Mouse (Mus musculus) lung, adult 10 weeks (tissue): ENCODE measurements around the gene Trim30d. TPM values are rescaled to one million over a fixed set of nuclear protein-coding genes. Genes with fewer than 3 reads are reported as not detected.

Source experiments
- polyA plus RNA-seq: library from polyadenylated mRNA; stranded (reverse); fragments of 350-450 nt; fragmentation: Illumina TruSeq; extraction: RNeasy Lipid Tissue Mini Kit (QIAGEN cat#74804); gene quantifications from one replicate; pipeline ENCODE4 v1.2.3, GENCODE M21; 2014; ENCODE audit warnings: low read depth, low replicate concordance; ENCODE audit not compliant: insufficient read depth

Trim30d gene
- polyA plus RNA-seq: 6.3 TPM

GRCm38 (mm10) chr7:104507421-104508065 is at the start of gene Trim30d:
TSS of gene Trim30d (minus strand) at chr7:104507849.

DNA sequence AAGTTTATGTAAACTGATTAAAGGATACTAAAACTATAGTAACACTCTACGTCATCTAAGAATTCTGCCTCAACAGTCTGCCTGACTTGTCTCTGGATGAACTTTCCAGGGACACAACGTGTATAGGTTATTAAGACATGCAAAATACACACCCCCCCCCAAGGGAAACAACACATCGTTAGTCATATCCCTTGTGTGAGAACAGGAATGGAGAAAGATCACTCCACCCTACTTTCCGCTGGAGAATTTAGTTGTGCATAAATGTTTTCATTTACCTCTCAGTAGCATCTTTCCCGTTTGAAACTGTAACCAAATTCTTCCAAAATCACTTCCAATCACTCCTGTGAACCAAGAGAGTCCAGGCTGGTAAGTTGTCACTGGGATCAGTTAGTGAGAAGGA is 42.2 kb upstream of the Trim30d start, which contains the start of gene Olfr651:
Olfr651 (plus strand) TSS at position 301 of the 400 bp plus-strand sequence.

GRCm38 (mm10) chr7:104465065-104465744 is 42.4 kb downstream of the Trim30d start, which contains the start of gene Trim30a:
TSS of gene Trim30a (minus strand) at chr7:104465193.

Other genes with a start within 250 kb of the Trim30d start
- gene Trim5, start 219.8 kb downstream of the Trim30d start, polyA plus RNA-seq: 3.5 TPM
- 34.7 TPM for gene Trim12a, start 192.4 kb downstream of the Trim30d start, polyA plus RNA-seq
- gene Trim34b, start 178.4 kb downstream of the Trim30d start, polyA plus RNA-seq: not detected
- 12.5 TPM for gene Trim12c, start 154.5 kb downstream of the Trim30d start, polyA plus RNA-seq
- gene Trim30b, start 138.0 kb downstream of the Trim30d start, polyA plus RNA-seq: 1.8 TPM
- gene Trim30c, start 107.0 kb downstream of the Trim30d start, polyA plus RNA-seq: 0.22 TPM
- 11.2 TPM for gene Trim30a, start 42.7 kb downstream of the Trim30d start, polyA plus RNA-seq
- gene Olfr651, start 42.3 kb upstream of the Trim30d start, polyA plus RNA-seq: not detected
- gene Olfr652, start 53.1 kb upstream of the Trim30d start, polyA plus RNA-seq: not detected
- gene Olfr653, start 69.5 kb upstream of the Trim30d start, polyA plus RNA-seq: not detected
- gene Olfr654, start 79.2 kb upstream of the Trim30d start, polyA plus RNA-seq: not detected
- not detected for gene Olfr655, start 93.9 kb upstream of the Trim30d start, polyA plus RNA-seq
- not detected for gene Olfr656, start 106.1 kb upstream of the Trim30d start, polyA plus RNA-seq
- not detected for gene Olfr657, start 116.9 kb upstream of the Trim30d start, polyA plus RNA-seq
- not detected for gene Olfr658, start 139.5 kb upstream of the Trim30d start, polyA plus RNA-seq
- not detected for gene Olfr659, start 158.9 kb upstream of the Trim30d start, polyA plus RNA-seq
- gene Olfr661, start 178.7 kb upstream of the Trim30d start, polyA plus RNA-seq: not detected